Mouse (Mus musculus): ENCODE data around the gene Tex21.

DNA sequence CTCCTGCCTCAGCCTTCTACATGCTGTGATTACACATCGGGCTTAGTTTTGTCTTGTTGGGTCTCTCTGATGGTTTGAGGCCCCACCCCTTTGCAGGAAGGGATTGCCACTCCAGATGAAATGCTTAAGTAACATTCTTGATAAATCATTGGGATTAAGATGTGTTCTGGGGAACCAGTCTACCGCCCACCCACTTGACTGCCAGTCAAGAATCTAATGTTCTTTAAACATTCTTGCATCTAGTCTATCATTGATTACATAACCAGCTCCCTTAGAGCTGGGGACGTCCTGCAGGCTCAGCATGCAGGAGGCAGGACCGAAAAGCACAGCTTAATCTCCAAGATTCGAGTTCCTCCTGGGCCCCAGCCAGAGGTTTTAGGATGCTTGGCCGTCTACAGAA is 31.7 kb upstream of the Tex21 start:
- no peak for TF ChIP-seq CTCF (IDR thresholded peaks at IDR 0.05; ENCODE audit: low read depth)
- TF ChIP-seq EP300 (optimal IDR thresholded peaks at IDR 0.05): no peak
